Mouse (Mus musculus) ES-E14 (cell line): ENCODE measurements around the gene Cask.

ENCODE experiments used
- CHD2 ChIP-seq: IDR thresholded peaks from 2 replicates; pipeline ENCODE4 v1.6.1; 2014; ENCODE audit warnings: mild to moderate bottlenecking, low read depth, low read length, inconsistent platforms
- MAFK ChIP-seq: IDR thresholded peaks from 2 replicates; pipeline ENCODE4 v1.6.1; 2014; ENCODE audit warnings: mild to moderate bottlenecking, low read depth, low read length, inconsistent platforms; ENCODE audit not compliant: insufficient read depth
- ZNF384 ChIP-seq: IDR thresholded peaks from 2 replicates; pipeline ENCODE4 v1.6.1; 2012; ENCODE audit warnings: low read depth, low read length, inconsistent platforms

GRCm38 (mm10) chrX:13710174-13710573, 141.0 kb downstream of the Cask start:
- no peak for TF ChIP-seq CHD2
- no peak for TF ChIP-seq MAFK
- no peak for TF ChIP-seq ZNF384
